Mouse (Mus musculus) embryonic facial prominence, embryonic 13.5 days (tissue): ENCODE measurements at regions not wholly inside any gene's neighbourhood (a gene's known extent, or its start where the extent isn't known, plus 50 kb on each side); places are given as distances from the start of the nearest gene placed in this dataset.
A peak's percentile ranks its signal among the peaks of the same experiment; 100 is the strongest.

Experiments used
- ATAC-seq: fragments of 200-750 bp; cut with Nextera tagmentation; 2 replicates; pipeline ENCODE4 v1.8.0; 2017; ENCODE audit warnings: low read depth; ENCODE audit not compliant: insufficient number of reproducible peaks, insufficient read depth, low FRiP score, low TSS enrichment
- H3K27ac ChIP-seq: fragments of 300-500 bp; sonication (generic); 2 replicates; pipeline ENCODE4 v1.5.1; 2015; ENCODE audit warnings: moderate library complexity, mild to moderate bottlenecking, inconsistent platforms
- H3K27me3 ChIP-seq: fragments of 300-500 bp; sonication (generic); 2 replicates; pipeline ENCODE4 v1.6.1; 2015; ENCODE audit warnings: mild to moderate bottlenecking, inconsistent platforms
- H3K36me3 ChIP-seq: fragments of 300-500 bp; sonication (generic); 2 replicates; pipeline ENCODE4 v1.6.1; 2015; ENCODE audit warnings: mild to moderate bottlenecking, inconsistent platforms
- H3K4me1 ChIP-seq: fragments of 300-500 bp; sonication (generic); 2 replicates; pipeline ENCODE4 v1.6.1; 2015; ENCODE audit warnings: inconsistent platforms
- H3K4me2 ChIP-seq: fragments of 300-500 bp; sonication (generic); 2 replicates; pipeline ENCODE4 v1.6.1; 2015; ENCODE audit warnings: moderate library complexity, mild to moderate bottlenecking, inconsistent platforms
- H3K4me3 ChIP-seq: fragments of 300-500 bp; sonication (generic); 2 replicates; pipeline ENCODE4 v1.5.1; 2015; ENCODE audit warnings: mild to moderate bottlenecking, inconsistent platforms
- H3K9ac ChIP-seq: fragments of 300-500 bp; sonication (generic); 2 replicates; pipeline ENCODE4 v1.6.1; 2015; ENCODE audit warnings: mild to moderate bottlenecking, inconsistent platforms
- H3K9me3 ChIP-seq: fragments of 300-500 bp; sonication (generic); 2 replicates; pipeline ENCODE4 v1.6.1; 2016; ENCODE audit warnings: inconsistent platforms
- WGBS: fragments of 180-500 bp; shearing (Covaris S2); methylation state at CpG from one replicate; pipeline ENCODE4 v1.1.7; 2015; ENCODE audit warnings: mixed read lengths; 5-methylcytosine and 5-hydroxymethylcytosine counted together

GRCm38 (mm10) chr1:137280391-137281386 lies 320.4 kb upstream of the Nr5a2 start:
- H3K4me2 ChIP-seq, result no peak overlapping the region

GRCm38 (mm10) chr1:137279981-137280380 lies 319.7 kb upstream of the Nr5a2 start:
- Histone ChIP-seq H3K27ac (no peak overlapping the region), H3K9ac (no peak overlapping the region), H3K4me3 (no peak overlapping the region), H3K4me2 (no peak overlapping the region), H3K27me3 (no peaks in the 10 kb centered on the region), H3K4me1 (peaks cover 20% of the 10 kb centered on the region), H3K36me3 (no peaks in the 10 kb centered on the region), H3K9me3 (no peaks in the 10 kb centered on the region; the same call in 1 of the 2 replicates)
- no peak for ATAC-seq
- 91% methylated on average over 2 of the region's 2 CpGs for WGBS

More at GRCm38 (mm10) chr1:137280391-137281386, 320.4 kb upstream of the Nr5a2 start:
- H3K27me3 ChIP-seq, result no peaks in the 10 kb centered on the region
- peak overlapping the region; percentile 51; the same call in 1 of the 2 replicates for H3K27ac ChIP-seq
- peaks cover 20% of the 10 kb centered on the region for H3K4me1 ChIP-seq
- no peaks in the 10 kb centered on the region; the same call in 1 of the 2 replicates for H3K9me3 ChIP-seq
- H3K9ac ChIP-seq, result no peak overlapping the region
- H3K4me3 ChIP-seq, result no peak overlapping the region
- WGBS, result 68% methylated on average over 10 of the region's 10 CpGs
- H3K36me3 ChIP-seq, result no peaks in the 10 kb centered on the region
- no peak for ATAC-seq

GRCm38 (mm10) chr1:137270659-137271612 lies 310.7 kb upstream of the Nr5a2 start:
- no peak overlapping the region for H3K4me3 ChIP-seq
- peak; percentile 62; the same call in 1 of the 2 replicates for ATAC-seq
- H3K36me3 ChIP-seq, result no peaks in the 10 kb centered on the region
- H3K4me2 ChIP-seq, result 0 out of 2 replicates have a peak overlapping the region, but pooled peaks have one; percentile 3
- H3K27ac ChIP-seq, result peak overlapping the region; percentile 60
- 22% methylated on average over 9 of the region's 9 CpGs for WGBS
- no peak overlapping the region for H3K9ac ChIP-seq
- H3K4me1 ChIP-seq, result peaks cover 15% of the 10 kb centered on the region
- no peaks in the 10 kb centered on the region for H3K27me3 ChIP-seq
- H3K9me3 ChIP-seq, result no peaks in the 10 kb centered on the region

GRCm38 (mm10) chr1:137262806-137263370 lies 302.6 kb upstream of the Nr5a2 start:
- H3K4me3 ChIP-seq, result no peak overlapping the region
- no peaks in the 10 kb centered on the region for H3K9me3 ChIP-seq
- H3K27me3 ChIP-seq, result no peaks in the 10 kb centered on the region
- no peak overlapping the region for H3K27ac ChIP-seq
- WGBS, result 91% methylated on average over 1 of the region's 1 CpGs
- ATAC-seq, result no peak
- peaks cover 5% of the 10 kb centered on the region; the same call in 1 of the 2 replicates for H3K4me1 ChIP-seq
- no peaks in the 10 kb centered on the region for H3K36me3 ChIP-seq
- no peak overlapping the region for H3K9ac ChIP-seq
- no peak overlapping the region for H3K4me2 ChIP-seq

- no peak overlapping the region for H3K4me3 ChIP-seq
- WGBS, result 50% methylated on average over 5 of the region's 5 CpGs
- no peak for ATAC-seq
- no peak overlapping the region for H3K4me2 ChIP-seq
- H3K9ac ChIP-seq, result no peak overlapping the region
- H3K36me3 ChIP-seq, result no peaks in the 10 kb centered on the region
- no peaks in the 10 kb centered on the region for H3K9me3 ChIP-seq
- H3K27me3 ChIP-seq, result no peaks in the 10 kb centered on the region
- H3K27ac ChIP-seq, result no peak overlapping the region
- H3K4me1 ChIP-seq, result peaks cover 5% of the 10 kb centered on the region; the same call in 1 of the 2 replicates
These were observed 301.9 kb upstream of the Nr5a2 start for GRCm38 (mm10) chr1:137262121-137262525.

GRCm38 (mm10) chr1:137256294-137256693 lies 296.0 kb upstream of the Nr5a2 start:
- peaks cover 3% of the 10 kb centered on the region; the same call in 1 of the 2 replicates for H3K9me3 ChIP-seq
- H3K27ac ChIP-seq, result no peak overlapping the region
- no peak for ATAC-seq
- WGBS, result 67% methylated on average over 3 of the region's 3 CpGs
- no peak overlapping the region for H3K4me3 ChIP-seq
- H3K36me3 ChIP-seq, result no peaks in the 10 kb centered on the region
- no peak overlapping the region for H3K4me2 ChIP-seq
- 0 out of 2 replicates have a peak, but pooled peaks cover 3% of the 10 kb centered on the region for H3K4me1 ChIP-seq
- no peaks in the 10 kb centered on the region for H3K27me3 ChIP-seq
- H3K9ac ChIP-seq, result no peak overlapping the region

- Histone ChIP-seq H3K4me1 (0 out of 2 replicates have a peak, but pooled peaks cover 3% of the 10 kb centered on the region), H3K9me3 (peaks cover 3% of the 10 kb centered on the region; the same call in 1 of the 2 replicates), H3K4me3 (no peak overlapping the region), H3K4me2 (no peak overlapping the region), H3K9ac (no peak overlapping the region), H3K36me3 (no peaks in the 10 kb centered on the region), H3K27ac (no peak overlapping the region), H3K27me3 (no peaks in the 10 kb centered on the region)
- ATAC-seq, result no peak
These were observed 294.8 kb upstream of the Nr5a2 start for GRCm38 (mm10) chr1:137255041-137255440.

GRCm38 (mm10) chr1:137254634-137255033 lies 294.4 kb upstream of the Nr5a2 start:
- H3K4me1 ChIP-seq, result 0 out of 2 replicates have a peak, but pooled peaks cover 3% of the 10 kb centered on the region
- no peaks in the 10 kb centered on the region for H3K36me3 ChIP-seq
- no peaks in the 10 kb centered on the region for H3K27me3 ChIP-seq
- H3K9me3 ChIP-seq, result peaks cover 3% of the 10 kb centered on the region; the same call in 1 of the 2 replicates
- WGBS, result 88% methylated on average over 1 of the region's 1 CpGs
- H3K27ac ChIP-seq, result no peak overlapping the region
- no peak overlapping the region for H3K4me3 ChIP-seq
- ATAC-seq, result no peak
- no peak overlapping the region for H3K4me2 ChIP-seq
- H3K9ac ChIP-seq, result no peak overlapping the region

GRCm38 (mm10) chr1:137227098-137227485 lies 266.8 kb upstream of the Nr5a2 start:
- Histone ChIP-seq H3K9me3 (no peaks in the 10 kb centered on the region), H3K27ac (no peak overlapping the region), H3K27me3 (peaks cover 11% of the 10 kb centered on the region; the same call in 1 of the 2 replicates), H3K36me3 (no peaks in the 10 kb centered on the region), H3K4me2 (no peak overlapping the region), H3K9ac (no peak overlapping the region), H3K4me1 (no peaks in the 10 kb centered on the region), H3K4me3 (no peak overlapping the region)
- WGBS, result 70% methylated on average over 4 of the region's 4 CpGs
- ATAC-seq, result no peak

- Histone ChIP-seq H3K9me3 (no peaks in the 10 kb centered on the region), H3K9ac (no peak overlapping the region), H3K27me3 (peaks cover 11% of the 10 kb centered on the region; the same call in 1 of the 2 replicates), H3K4me3 (no peak overlapping the region), H3K27ac (no peak overlapping the region), H3K36me3 (no peaks in the 10 kb centered on the region), H3K4me2 (no peak overlapping the region), H3K4me1 (peaks cover 4% of the 10 kb centered on the region)
- WGBS, result 81% methylated on average over 6 of the region's 6 CpGs
- no peak for ATAC-seq
These were observed 266.3 kb upstream of the Nr5a2 start for GRCm38 (mm10) chr1:137226479-137227097.
